Mouse (Mus musculus) layer of hippocampus, adult 11-12 months (tissue): ENCODE results near the gene Add2.

Experiments
- DNase-seq: peaks from one replicate; pipeline ENCODE4 v3.0.0; 2022; ENCODE audit warnings: low spot score

The Add2 gene

DNA sequence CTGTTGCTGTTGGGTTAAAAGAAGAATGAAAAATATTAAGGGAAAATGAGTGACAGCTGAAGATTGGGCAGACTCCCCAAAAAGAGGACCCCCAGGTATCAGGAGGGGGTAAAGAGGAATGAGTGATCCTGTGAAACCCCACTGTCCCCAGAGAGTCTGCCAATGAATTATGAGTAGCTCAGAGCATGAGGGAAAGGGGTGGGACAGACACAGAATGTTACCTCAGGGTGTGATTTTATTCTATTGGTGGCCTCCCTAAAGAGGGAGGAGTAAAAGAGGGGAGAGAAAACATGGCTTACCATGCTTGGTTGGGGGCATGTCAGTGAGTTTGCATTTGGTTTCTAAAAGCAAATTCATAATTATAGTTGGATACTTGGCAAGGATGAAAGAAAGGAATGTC lies 50.8 kb downstream of the Add2 start:
- DNase-seq = no peak

DNA sequence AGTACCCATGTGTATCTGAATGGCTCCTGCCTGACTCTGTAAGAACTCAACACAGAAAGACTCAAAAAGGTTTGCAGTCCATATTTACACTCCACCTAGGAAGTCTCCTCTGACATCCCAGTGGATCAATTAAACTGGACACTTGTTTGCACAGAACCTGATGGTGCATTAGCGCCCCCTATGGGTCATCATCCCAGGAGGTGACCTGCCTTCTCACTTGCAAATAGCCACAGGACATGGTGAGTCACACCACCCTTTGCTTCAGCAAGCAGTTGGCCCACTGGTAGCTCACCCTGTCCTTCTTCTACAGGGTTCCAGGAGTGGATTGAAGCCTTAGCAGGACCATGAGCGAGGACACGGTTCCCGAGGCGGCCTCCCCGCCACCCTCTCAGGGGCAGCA lies 57.0 kb downstream of the Add2 start:
- DNase-seq = peak; percentile 78

DNA sequence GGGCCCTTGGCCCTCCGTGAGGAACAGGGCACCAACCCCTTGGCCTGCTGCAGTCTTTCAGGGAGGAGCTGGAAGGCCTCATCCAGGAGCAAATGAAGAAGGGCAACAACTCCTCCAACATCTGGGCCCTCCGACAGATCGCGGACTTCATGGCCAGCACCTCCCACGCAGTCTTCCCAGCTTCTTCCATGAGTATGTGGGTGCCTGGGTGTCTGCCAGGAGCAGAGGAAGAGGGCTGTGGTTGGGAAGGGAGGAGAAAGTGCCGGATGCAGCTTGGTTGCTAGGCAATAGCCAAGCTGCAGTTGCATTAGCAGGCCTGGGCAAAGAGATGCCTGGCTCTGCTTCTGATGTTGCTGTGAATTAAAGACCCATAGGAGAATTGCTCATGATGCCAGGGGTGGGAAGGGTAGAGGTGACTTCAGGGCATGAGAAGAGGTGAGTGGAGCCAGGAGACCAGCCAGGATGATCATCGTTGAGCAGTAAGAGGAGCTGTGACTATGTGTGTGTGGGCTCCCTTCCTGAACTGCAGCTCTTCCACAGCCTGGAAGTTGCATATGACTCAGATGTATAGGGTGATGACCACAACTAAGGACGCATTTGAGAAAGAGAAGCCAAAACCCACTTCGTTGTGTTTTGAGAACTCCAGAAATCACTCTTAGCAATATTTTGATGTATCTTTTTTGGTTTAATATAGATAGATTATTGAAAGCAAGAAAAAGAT lies 58.5 kb downstream of the Add2 start:
- DNase-seq = peak; percentile 87

DNA sequence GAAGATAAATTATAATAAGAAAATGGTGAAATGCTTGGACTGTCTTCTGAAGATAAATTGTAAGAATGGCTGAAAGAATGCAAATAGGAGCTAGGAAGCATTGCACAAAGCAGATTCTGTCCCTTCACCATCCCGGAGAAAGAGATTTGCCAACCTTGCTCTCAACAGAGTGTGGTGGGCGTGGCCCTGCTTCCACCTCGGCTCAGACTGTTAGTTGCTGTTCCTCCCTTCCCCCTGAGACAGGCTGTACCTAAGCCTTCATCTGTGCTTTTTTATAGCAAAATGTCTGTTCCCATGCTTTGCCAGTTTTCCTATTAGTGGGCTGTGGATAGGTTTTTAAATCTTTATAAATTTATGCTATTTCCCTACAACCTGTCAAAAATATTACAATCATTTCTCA lies 59.3 kb downstream of the Add2 start:
- DNase-seq = peak; percentile 76

DNA sequence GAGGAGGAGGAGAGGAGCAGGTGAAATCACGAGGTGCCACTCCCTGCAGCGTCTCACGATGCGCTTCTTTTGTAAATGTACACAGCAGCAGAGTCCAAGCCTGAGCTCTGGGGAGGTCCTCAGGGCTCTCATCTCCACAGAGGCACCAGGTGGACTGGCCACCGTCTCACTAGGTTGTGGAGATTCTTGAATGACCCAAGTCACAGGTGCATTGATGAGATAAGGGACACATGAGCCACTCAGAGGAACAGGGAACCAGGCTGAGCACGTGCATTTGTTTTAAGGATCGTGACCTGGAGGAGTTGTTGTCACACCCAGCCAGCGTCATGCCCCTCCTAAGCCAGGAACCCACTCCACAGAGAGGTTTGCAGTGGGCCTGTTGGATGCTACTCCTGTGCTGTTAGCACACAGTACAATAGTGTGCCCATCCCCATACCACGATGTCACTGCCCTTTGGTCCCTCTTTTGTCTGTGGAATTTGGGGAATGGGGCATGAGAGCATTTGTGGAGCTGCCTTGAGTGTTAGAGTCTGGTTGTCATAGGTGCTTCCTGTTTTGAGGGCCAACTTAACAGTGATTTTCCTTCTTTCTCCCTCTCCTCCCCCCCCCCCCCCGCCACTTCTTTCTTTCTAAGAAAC lies 65.8 kb downstream of the Add2 start:
- DNase-seq = no peak

DNA sequence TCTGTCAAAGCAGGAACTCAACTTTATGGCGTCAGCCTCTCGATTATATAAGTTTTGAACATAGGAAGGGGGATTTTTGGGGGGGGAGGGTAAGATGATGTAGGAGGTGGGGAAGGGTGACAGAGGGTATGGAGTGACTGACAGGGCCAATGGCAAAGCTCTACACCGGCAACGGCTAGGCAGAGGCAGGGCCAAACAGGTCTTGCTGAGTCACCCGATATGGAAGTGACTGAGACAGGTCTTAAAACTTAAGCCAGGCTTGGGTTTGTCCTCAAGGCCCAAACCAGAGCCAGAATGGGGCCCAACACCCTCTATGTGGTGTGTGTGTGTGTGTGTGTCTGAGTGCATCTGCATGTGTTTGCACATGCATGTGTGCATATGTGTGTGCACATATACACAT lies 67.0 kb downstream of the Add2 start:
- no peak for DNase-seq

DNA sequence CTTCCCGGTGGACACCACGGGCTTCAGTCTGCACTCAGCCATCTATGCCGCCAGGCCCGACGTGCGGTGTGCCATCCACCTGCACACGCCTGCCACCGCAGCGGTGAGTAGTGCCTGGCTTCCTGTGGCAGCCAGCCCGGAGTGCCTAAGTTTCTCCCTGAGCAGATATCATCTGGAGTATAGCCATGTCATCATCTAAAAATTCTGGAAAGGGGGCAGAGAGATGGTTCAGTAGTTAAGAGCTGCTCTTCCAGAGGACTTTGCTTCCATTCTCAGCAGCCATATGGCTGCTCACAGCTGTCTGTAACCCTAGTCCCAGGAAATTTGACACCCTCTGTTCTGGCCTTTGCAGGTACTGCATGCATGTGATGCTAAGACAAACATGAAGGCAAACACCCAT lies 68.3 kb downstream of the Add2 start:
- no peak for DNase-seq

DNA sequence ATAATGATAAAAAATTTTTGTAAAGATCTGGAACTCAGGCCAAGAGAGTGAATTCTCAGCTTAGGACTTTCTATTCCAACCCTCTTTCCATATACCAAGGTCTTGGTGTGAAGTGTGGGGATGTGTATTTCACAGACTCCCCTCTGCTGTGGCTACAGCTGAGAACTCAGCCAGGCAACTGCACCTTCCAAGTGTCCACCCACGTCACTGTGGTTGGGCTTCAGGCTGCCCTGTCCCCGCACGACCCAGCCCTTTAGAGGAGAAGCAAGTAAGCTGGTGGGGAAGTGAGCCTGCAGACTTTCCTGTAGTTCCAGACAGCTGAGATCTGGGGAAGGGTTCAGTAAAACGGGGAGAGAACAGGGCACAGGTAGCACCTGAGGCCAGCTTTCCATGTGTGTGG lies 68.7 kb downstream of the Add2 start:
- no peak for DNase-seq

DNA sequence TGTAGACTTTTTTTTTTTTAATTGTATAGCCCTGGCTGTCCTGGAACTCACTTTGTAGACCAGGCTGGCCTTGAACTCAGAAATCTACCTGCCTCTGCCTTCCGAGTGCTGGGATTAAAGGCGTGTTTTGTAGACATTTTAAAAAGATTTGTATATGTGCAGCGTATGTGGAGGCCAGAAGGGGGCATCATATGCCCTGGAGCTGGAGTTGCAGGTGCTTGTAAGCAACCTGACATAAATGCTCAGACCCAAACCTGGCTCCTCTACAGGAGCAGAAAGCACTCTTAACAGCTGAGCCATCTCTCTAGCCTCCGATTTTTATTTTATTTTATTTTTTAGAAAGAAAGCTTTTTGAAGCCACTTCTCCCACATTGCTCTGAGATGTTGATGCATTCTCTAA lies 70.5 kb downstream of the Add2 start:
- DNase-seq = no peak

DNA sequence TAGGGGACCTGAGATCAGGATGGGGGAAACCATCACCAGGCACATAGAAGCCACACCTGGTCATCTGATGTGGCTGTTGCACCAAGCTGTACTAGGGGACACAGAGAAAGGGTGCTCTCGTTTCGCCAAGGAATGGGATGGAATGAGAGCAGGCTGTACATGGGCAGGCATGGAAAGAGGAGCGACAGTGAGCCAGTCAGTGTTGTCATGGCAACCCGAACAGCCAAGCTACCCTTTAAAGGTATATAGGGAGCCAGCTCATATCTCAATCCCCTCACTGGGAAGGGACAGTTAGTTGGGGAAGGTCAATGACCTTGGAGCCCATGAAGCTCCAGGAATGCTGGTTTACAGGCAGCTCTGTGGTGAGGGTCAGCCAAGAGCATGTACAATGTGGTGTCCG lies 73.0 kb downstream of the Add2 start:
- DNase-seq = no peak

DNA sequence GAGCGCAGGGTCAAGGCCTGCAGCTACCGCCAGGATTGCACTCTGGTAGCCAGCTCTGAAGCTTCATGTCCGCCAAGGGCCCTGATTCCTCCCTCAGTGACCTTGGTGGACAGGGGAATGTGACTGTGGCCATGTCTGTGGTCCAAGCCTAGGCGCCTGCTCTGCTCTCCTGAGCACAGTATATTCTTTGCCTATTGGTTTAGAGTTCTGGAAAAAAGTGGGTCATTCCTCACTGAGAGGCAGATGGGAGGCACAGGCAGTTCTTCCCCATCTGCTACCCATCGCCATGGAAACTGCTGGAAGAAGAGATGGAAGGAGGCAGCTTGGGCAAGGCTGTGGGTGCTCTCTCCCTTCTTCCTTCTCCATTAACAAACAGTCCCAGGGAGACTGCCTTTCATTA lies 74.4 kb downstream of the Add2 start:
- peak; percentile 85 for DNase-seq

DNA sequence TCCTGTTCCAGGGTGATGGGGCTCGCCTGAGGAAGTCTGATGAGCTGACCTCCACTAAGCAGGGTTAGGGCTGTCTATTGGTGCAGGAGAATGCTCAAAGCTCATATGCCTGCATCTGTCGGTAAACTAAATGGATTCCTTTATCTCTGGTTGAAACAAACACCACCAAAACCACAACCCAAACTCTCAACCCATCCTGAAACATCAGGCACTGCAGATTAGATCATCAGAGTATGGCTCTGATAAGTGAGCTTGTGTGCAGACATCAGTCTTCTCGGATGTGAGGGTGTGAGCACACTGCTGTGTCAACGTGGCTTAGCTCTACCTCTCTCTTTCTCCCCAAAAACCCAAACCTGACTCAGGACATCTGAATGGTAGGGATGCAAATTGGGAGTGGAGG lies 75.1 kb downstream of the Add2 start:
- DNase-seq = no peak

DNA sequence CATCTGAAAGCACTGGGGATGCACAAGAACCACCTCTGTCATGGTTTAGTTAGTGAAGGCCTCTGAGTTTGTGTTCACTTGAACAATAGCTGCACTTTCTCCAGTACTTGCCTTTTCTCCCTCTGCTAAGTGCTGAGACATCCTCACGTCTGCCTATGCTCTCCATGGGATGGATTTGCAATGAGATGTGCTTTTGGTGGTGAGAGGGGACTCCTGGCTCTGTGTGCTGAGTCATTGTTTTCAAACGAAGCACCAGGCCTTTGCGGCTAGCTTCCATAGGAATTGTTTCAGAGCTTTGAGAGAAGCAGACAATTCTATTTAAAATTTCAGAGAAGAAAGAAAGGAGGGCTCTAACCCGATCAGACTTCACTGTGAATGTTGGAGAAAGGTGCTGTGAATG lies 76.2 kb downstream of the Add2 start:
- DNase-seq = no peak

DNA sequence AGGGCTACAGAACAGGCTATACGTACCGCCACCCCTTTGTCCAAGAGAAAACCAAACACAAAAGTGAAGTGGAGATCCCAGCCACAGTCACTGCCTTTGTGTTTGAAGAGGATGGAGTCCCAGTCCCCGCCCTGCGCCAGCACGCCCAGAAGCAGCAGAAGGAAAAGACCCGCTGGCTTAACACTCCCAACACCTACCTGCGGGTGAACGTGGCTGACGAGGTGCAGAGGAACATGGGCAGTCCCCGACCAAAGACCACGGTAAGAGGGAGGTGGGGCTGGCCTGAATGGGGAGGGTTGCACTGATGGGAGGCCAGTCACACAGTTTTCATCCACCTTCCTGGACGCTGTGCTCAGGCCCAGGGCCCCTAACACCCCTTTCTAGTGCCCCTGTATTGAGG lies 77.6 kb downstream of the Add2 start:
- DNase-seq = no peak

DNA sequence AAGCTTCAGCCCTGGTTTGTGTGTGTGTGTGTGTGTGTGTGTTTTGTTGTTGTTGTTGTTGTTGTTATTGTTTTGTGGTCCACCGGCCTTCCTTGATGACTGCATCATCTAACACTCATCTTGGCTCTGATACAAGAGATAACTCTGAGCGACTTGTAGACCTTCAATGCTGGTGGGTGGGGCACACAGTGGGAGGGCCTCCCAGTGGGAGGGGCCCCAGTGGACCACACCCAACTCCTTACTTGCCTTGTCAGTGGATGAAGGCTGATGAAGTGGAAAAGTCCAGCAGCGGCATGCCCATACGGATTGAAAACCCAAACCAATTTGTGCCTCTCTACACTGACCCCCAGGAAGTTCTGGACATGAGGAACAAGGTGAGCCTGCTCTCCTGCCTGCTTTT lies 78.6 kb downstream of the Add2 start:
- DNase-seq = no peak

DNA sequence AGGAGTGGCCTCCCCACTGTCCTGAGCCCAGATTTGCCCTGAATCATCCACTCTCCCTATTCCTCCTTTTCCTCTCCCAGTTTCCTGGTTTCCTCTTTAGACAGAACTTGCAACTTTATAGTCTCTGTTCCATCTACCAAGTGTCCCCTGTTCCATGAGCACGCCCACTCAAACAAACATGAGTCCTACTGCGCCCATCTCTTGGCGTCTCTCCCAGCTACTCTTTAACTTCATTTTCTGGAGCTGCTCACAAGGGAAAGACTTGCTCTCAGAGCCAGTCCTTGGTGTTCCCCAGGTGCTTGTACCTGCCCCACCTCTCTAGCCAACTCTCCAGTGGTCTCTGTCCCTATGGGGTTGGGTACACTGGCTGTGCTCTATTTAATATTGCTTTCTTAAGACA lies 87.4 kb downstream of the Add2 start:
- peak; percentile 54 for DNase-seq

DNA sequence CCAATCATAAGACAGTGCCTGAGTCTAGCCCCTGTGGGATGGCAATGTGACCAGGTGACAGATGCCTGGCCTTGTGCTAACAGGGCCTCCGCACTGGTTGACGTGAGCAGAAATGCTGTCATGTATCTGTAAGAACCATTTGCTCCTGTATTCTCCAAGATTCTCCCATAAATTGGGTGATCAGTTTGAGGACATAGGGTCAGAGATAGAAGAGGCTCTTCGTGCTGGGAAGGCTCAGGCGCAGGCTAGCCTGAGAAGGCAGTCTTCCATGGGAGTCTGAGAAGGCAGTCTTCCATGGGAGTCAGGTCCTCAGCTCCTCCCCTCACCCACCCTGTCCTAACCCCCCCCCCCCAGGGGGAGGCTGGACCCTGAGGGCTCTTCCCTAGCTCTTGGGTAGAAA lies 94.6 kb downstream of the Add2 start:
- no peak for DNase-seq

DNA sequence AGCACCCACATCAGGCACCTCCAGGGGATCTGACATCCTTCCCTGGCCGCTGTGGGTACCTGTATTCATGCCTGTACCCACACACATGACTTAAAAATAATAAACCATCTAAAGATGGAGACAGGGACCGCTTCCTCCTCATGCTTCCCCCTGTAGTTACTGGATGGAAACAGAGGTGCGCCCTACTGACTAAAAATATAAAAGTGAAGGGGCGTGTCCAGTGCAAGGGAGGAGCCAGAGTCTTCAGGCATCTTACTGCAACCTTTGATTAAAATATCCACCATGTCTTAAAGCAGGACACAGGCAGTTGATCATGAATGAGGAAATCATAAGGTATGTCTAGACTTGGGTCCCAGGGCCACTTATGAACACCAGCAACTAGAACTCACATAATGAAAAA lies 97.3 kb downstream of the Add2 start:
- no peak for DNase-seq

DNA sequence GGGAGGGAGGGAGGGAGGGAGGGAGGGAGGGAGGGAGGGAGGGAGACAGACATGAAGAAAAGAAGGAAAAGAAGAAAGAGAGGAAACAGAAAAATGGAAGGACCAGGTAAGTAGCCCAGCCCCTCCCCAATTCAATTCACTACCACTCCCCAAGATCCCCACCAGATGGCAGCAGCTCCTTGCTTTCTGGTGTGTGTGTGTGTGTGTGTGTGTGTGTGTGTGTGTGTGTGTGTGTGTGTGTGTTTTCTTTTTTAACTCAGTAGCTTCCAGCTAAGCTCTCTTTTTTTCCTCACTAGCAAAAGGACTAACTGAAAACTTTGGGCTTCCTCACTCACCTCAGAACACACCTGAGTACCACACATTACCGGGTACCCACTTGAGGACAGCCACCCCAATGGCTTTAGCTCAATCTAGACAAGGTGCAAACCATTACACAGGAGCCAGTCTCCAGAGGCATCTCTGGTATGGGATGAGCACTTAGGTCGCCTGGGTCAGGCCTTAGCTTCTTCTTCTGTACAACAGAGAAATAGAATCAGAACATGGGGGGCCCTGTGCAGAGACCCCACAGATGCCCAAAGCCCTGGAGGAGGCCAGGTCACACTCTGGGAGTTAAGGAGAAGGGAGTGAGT lies 98.6 kb downstream of the Add2 start:
- DNase-seq = peak; percentile 67

DNA sequence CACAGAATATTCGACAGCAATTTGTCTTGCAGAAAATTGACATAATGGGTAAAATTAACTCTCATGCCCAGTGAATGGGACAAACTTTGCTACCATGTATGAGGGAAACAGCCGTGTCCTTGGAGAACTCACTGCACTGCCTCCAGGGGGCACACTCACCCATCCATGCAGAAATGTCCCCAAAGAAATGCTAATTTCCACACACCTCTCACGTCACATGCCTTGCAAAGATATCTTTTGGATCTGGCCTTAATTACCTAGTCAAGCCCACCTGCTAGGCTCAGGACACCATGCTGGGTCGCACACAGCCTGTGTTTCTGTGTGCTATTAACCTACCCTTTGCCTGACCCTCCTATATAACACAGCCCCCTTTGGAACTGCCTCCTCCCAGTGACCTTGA lies 100.0 kb downstream of the Add2 start:
- DNase-seq = no peak

DNA sequence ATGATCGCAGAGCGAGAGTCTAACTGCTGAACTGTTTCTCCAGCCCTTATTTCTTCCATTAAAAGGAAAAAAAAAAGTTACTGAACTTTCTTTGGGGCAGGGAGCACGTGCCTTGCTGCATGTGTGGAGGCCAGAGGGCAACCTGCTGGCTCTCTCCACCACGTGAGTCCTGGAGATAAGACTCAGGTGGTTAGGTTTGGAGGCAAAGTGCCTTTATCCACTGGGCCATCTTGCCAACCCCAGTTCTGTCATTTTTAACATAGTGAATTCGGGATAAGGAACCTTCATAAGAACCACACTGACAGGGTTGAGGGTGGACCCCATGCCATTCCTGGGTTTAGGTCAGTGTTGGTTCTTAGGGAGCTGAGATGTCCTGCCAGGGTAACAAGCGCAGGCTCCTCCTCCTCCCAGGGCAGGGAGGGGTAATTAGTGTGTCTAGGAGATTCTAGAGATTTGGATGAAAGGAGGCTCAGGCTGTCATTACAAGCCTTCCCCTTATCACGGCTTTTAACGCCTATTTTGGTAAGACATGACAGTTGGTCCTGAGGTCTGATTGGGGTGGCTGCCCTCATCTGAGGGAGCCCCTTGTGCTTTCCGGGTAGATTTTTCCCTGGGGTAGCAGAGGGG lies 101.5 kb downstream of the Add2 start:
- no peak for DNase-seq

DNA sequence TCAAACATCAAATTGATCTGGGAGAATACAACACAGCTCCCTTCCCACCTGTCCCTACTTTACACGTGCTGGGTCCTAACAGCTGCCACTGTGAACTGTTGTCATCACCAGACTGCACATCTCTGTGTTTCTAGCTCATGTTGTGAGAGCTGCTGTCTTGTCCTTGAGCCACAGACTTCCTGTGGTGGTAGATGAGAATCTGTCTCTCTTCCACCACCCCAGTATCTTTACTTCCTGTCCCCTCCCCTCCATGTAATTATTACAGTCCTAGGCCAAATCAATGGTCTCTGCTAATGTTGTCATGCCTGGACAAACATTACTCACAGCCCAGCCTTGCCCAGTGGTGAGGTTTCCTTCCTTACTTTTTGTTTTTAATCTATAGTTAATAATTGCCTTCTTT lies 105.4 kb downstream of the Add2 start:
- DNase-seq = no peak

DNA sequence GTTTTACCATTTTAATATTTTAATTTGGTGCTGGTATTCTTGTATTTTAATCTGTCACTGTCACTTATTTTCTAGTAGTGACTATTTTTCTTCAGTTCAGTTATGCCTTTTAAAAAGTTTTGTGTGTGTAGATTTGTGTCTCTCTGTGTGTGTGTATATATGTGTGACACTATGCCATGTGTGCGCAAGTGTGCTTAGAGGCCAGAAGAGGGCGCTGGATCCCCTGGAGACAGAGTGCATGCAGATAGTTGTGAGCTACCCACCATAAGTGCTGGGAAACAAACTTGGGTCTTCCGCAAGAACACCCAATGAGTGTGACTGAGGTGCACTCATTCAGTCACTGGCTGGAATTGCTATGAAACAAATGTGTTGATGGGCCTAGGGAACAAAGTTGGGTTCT lies 107.7 kb downstream of the Add2 start:
- DNase-seq = no peak
